Mouse (Mus musculus) liver, embryonic 11.5 days (tissue): Measurements from ENCODE around the gene Ndufb8. TPM values are rescaled to one million over a fixed set of nuclear protein-coding genes. Genes with fewer than 3 reads are reported as not detected.

ENCODE experiments used
- ATAC-seq: fragments of 200-750 bp; cut with Nextera tagmentation; replicated peaks from 2 replicates; pipeline ENCODE4 v1.8.0; 2017; ENCODE audit warnings: moderate number of reproducible peaks, mild to moderate bottlenecking, moderate TSS enrichment, moderate library complexity; ENCODE audit not compliant: low FRiP score
- DNase-seq: peaks from one replicate; pipeline ENCODE4 v3.0.0-alpha.2; 2017; ENCODE audit warnings: low spot score
- H3K27ac ChIP-seq: fragments of 300-500 bp; sonication (generic); 2 replicates; pipeline ENCODE4 v1.5.1; 2014; ENCODE audit warnings: mild to moderate bottlenecking, low read depth, low read length, control low read depth
- H3K27me3 ChIP-seq: fragments of 300-500 bp; sonication (generic); replicated peaks from 2 replicates; pipeline ENCODE4 v1.6.1; 2014; ENCODE audit warnings: low read length, mixed read lengths; ENCODE audit not compliant: control insufficient read depth, insufficient read depth
- H3K36me3 ChIP-seq: fragments of 300-500 bp; sonication (generic); 2 replicates; pipeline ENCODE4 v1.6.1; 2014; ENCODE audit warnings: mild to moderate bottlenecking, low read length, moderate library complexity, mixed read lengths; ENCODE audit not compliant: control insufficient read depth, insufficient read depth
- H3K4me1 ChIP-seq: fragments of 300-500 bp; sonication (generic); replicated peaks from 2 replicates; pipeline ENCODE4 v1.6.1; 2014; ENCODE audit warnings: low read length, mixed read lengths; ENCODE audit not compliant: control insufficient read depth, insufficient read depth
- H3K4me2 ChIP-seq: fragments of 300-500 bp; sonication (generic); 2 replicates; pipeline ENCODE4 v1.6.1; 2014; ENCODE audit warnings: mild to moderate bottlenecking, control low read depth, moderate library complexity
- H3K4me3 ChIP-seq: fragments of 300-500 bp; sonication (generic); 2 replicates; pipeline ENCODE4 v1.5.1; 2014; ENCODE audit warnings: low read depth, low read length, control low read depth
- H3K9ac ChIP-seq: fragments of 300-500 bp; sonication (generic); 2 replicates; pipeline ENCODE4 v1.6.1; 2014; ENCODE audit warnings: low read depth, low read length, control low read depth
- H3K9me3 ChIP-seq: fragments of 300-500 bp; sonication (generic); 2 replicates; pipeline ENCODE4 v1.6.1; 2016; ENCODE audit warnings: low read length, inconsistent platforms, mixed read lengths; ENCODE audit not compliant: control insufficient read depth
- WGBS: fragments of 180-500 bp; shearing (Covaris S2); extraction: QIAGEN DNeasy Blood & Tissue Kit; methylation state at CpG from one replicate; pipeline ENCODE4 v1.1.7; 2014; 5-methylcytosine and 5-hydroxymethylcytosine counted together
- polyA plus RNA-seq: library from polyadenylated mRNA; unstranded; fragments of >200 nt; fragmentation: Nextera tagmentation; extraction: Ambion mirVana; gene quantifications from 2 replicates; pipeline ENCODE4 v1.2.1, GENCODE M21; 2014

Gene Ndufb8
- 488 and 497 TPM in 2 replicates for polyA plus RNA-seq

DNA sequence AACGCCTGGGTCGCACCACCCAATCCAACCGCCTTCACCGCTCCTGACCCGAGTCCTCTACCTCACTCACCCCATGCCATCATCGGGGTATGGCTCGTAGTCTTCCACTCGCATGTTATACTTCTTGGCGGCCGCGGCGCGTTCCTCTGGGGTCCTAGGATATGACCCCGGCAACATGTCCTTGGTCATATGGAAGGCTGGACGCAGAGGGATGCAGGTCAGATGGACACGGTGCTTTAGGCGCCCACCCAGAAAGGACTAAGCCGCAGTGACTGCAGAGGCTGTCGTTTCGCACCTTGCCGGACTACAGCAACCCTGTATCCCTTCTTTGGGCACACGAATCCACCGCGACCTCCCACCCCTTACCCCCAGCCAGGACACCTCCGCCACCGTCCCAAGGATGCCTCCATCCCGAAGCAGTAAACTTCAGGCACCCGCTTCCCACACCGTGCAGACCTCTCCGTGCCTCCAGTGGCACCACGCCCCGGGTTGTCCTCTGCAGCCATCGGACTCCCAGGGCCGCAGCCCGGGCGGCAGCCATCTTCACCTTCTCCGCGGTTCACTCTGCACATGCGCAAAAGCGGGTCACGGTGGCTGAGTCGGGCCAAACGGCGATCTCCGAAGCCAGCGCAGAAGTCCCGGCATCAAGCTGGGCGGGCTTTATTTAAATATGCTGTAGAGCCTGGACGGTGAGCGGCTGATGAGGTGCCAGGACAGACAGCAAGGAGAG lies at the start of gene Ndufb8:
TSS of gene Ndufb8 (minus strand) at position 580 of the 730 bp plus-strand sequence.
- Histone ChIP-seq H3K4me1 (peaks cover 8% of the 10 kb centered on the region), H3K4me2 (peak within 1 kb of the TSS; percentile 83), H3K4me3 (peak within 1 kb of the TSS; percentile 98), H3K36me3 (peaks cover 27% of the 10 kb centered on the region), H3K27ac (peak within 1 kb of the TSS; percentile 62; the same call in 1 of the 2 replicates), H3K27me3 (no peaks in the 10 kb centered on the region), H3K9ac (peak within 1 kb of the TSS; percentile 96), H3K9me3 (no peaks in the 10 kb centered on the region)
- peak; percentile 96 for DNase-seq
- under 1% methylated on average over 50 of the region's 50 CpGs for WGBS
- ATAC-seq: peak; percentile 90

- Histone ChIP-seq H3K4me2 (no peak overlapping the region), H3K9me3 (no peaks in the 10 kb centered on the region), H3K36me3 (no peaks in the 10 kb centered on the region), H3K4me1 (no peaks in the 10 kb centered on the region), H3K27me3 (0 out of 2 replicates have a peak, but pooled peaks cover 4% of the 10 kb centered on the region), H3K27ac (no peak overlapping the region), H3K9ac (no peak overlapping the region), H3K4me3 (no peak overlapping the region)
- ATAC-seq: no peak
- DNase-seq: no peak
- WGBS: 94% methylated on average over 14 of the region's 14 CpGs
These were observed 38.9 kb upstream of the Ndufb8 start for GRCm38 (mm10) chr19:44594180-44594579.

DNA sequence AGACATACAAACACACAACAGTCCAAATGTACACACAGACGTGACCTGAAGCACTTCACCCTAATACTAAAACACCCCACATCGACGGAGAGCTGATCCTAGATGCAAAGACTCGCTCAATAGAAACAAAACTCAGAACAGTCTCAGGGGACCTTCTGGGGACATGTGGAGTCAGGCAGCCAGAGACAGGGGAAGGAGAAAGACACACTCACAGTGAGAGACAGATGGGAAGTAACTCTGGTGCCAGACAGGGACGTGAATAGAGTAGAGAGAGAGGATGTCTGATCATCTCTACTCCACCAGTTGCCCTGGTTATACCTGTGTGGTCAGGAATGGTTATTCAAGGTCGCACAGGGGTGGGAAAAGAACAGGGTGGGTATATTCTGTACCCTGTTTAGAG lies 36.4 kb upstream of the Ndufb8 start:
- Histone ChIP-seq H3K27ac (no peak overlapping the region), H3K27me3 (peaks cover 8% of the 10 kb centered on the region), H3K9me3 (no peaks in the 10 kb centered on the region), H3K9ac (no peak overlapping the region), H3K4me3 (no peak overlapping the region), H3K4me2 (no peak overlapping the region), H3K4me1 (no peaks in the 10 kb centered on the region), H3K36me3 (no peaks in the 10 kb centered on the region)
- no peak for ATAC-seq
- WGBS: 75% methylated on average over 6 of the region's 6 CpGs
- DNase-seq: no peak

DNA sequence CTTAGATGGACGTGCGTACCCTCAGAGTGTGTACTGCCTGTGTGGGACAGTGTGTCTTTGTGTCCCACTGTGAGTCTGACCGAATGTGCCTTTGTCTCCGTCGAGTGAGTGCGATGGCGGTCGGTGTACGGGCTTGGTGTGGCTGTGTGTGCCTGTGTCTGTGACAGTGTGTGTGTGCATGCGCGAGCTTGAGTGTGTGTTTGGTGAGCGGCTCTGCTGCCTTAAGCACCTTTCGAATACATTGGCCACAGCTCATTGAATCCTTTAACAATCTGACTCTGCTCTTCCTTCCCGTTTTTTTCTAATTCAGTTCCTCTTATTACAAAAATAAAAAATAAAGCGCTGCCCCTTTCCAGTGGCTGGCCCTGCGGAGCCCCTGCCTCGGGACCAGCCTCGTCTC lies 35.8 kb upstream of the Ndufb8 start:
- no peaks in the 10 kb centered on the region for H3K36me3 ChIP-seq
- H3K9me3 ChIP-seq: no peaks in the 10 kb centered on the region
- H3K4me3 ChIP-seq: no peak overlapping the region
- no peak overlapping the region for H3K4me2 ChIP-seq
- H3K27me3 ChIP-seq: peaks cover 12% of the 10 kb centered on the region
- DNase-seq (no peak), ATAC-seq (no peak)
- H3K4me1 ChIP-seq: no peaks in the 10 kb centered on the region
- 82% methylated on average over 18 of the region's 18 CpGs for WGBS
- no peak overlapping the region for H3K9ac ChIP-seq
- H3K27ac ChIP-seq: no peak overlapping the region

GRCm38 (mm10) chr19:44589591-44590223 lies 34.5 kb upstream of the Ndufb8 start:
- H3K4me3 ChIP-seq: no peak overlapping the region
- no peak overlapping the region for H3K4me2 ChIP-seq
- DNase-seq (no peak), ATAC-seq (no peak)
- H3K4me1 ChIP-seq: no peaks in the 10 kb centered on the region
- no peaks in the 10 kb centered on the region for H3K9me3 ChIP-seq
- H3K27ac ChIP-seq: no peak overlapping the region
- no peaks in the 10 kb centered on the region for H3K36me3 ChIP-seq
- H3K27me3 ChIP-seq: peaks cover 20% of the 10 kb centered on the region
- WGBS: 50% methylated on average over 7 of the region's 7 CpGs
- H3K9ac ChIP-seq: no peak overlapping the region

- Histone ChIP-seq H3K4me3 (no peak overlapping the region), H3K4me1 (no peaks in the 10 kb centered on the region), H3K27ac (no peak overlapping the region), H3K9me3 (no peaks in the 10 kb centered on the region), H3K9ac (no peak overlapping the region), H3K27me3 (peaks cover 30% of the 10 kb centered on the region), H3K4me2 (no peak overlapping the region), H3K36me3 (no peaks in the 10 kb centered on the region)
- no peak for ATAC-seq
- WGBS: 39% methylated on average over 4 of the region's 4 CpGs
- DNase-seq: no peak
These were observed 32.8 kb upstream of the Ndufb8 start for GRCm38 (mm10) chr19:44588036-44588435.

DNA sequence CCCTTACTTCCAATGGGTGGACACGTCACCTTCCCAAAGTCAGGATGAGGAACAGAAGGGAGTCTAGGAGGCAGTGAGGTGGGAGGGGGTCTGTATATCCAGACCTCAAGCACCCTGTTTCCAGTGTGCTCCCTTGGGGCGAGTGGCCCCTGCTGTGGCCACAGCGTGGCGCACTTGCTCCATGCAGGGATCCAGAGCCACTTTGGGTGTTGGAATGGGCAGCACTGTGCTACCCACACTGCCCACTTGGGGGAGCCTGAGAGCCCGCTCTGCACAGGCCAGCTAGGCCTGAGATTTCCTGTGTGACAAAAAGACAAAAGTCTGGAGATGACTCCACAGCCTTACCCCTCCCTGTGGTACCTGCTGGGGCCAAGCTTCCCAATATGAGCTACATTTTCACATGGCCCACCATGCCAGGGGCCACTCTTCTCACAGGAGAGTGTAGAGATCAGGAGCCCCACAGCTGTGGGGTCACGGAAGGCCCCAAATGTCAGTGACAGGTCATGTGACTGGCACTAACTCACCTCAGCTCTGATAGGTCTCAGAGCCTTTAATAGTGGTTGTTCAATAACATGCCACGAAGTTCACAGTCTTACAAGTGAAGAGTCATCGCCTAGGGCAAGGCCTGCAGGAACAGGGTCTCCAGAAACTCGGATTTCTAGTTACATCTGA lies 27.5 kb upstream of the Ndufb8 start:
- Histone ChIP-seq H3K9me3 (no peaks in the 10 kb centered on the region), H3K27ac (no peak overlapping the region), H3K9ac (no peak overlapping the region), H3K36me3 (no peaks in the 10 kb centered on the region), H3K4me2 (no peak overlapping the region), H3K4me1 (no peaks in the 10 kb centered on the region), H3K27me3 (peaks cover 28% of the 10 kb centered on the region), H3K4me3 (no peak overlapping the region)
- WGBS: 34% methylated on average over 9 of the region's 9 CpGs
- ATAC-seq (peak; percentile 78), DNase-seq (peak; percentile 86)

DNA sequence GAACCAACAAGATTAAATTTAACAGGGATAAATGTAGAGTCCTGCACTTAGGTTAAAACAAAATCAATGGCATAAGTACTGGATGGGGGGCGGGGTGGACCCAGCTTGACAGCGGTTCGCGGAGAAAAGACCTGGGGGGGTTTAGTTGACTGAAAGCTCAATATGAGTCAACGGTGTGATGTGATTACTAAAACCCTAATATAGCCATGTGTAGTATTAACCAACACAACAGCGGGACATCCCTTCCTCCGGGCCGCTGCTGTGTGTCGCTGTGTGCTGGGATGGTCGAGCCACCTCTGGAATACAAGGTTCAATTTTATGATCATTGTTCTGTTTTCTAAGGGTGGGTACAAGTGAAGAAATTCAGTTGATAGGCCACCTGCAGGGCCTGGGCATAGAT lies 26.9 kb upstream of the Ndufb8 start:
- ATAC-seq (no peak), DNase-seq (no peak)
- Histone ChIP-seq H3K4me3 (no peak overlapping the region), H3K4me2 (no peak overlapping the region), H3K27ac (no peak overlapping the region), H3K27me3 (peaks cover 26% of the 10 kb centered on the region), H3K9ac (no peak overlapping the region), H3K36me3 (no peaks in the 10 kb centered on the region), H3K9me3 (no peaks in the 10 kb centered on the region), H3K4me1 (no peaks in the 10 kb centered on the region)
- 84% methylated on average over 10 of the region's 10 CpGs for WGBS
